Mouse (Mus musculus): ENCODE data around the gene Gje1. TPM values are rescaled to one million over a fixed set of nuclear protein-coding genes. Genes with fewer than 3 reads are reported as not detected.

Gje1 gene
- polyA plus RNA-seq, 1 experiment from 2014 or later, result not detected

GRCm38 (mm10) chr10:14685663-14686062, 32.4 kb downstream of the Gje1 start:
- Histone ChIP-seq H3K27ac (no peak overlapping the region), H3K36me3 (peaks cover 21% of the 10 kb centered on the region), H3K9me3 (no peaks in the 10 kb centered on the region), H3K4me1 (replicated peaks) (peaks cover 6% of the 10 kb centered on the region), H3K4me3 (replicated peaks) (no peak overlapping the region), H3K4me2 (replicated peaks) (no peak overlapping the region), H3K27me3 (no peaks in the 10 kb centered on the region), H3K9ac (replicated peaks) (no peak overlapping the region)
- ATAC-seq, result no peak
- 98% methylated on average over 1 of the region's 1 CpGs for WGBS

- no peak overlapping the region for H3K4me3 ChIP-seq (replicated peaks)
- H3K36me3 ChIP-seq, result peaks cover 32% of the 10 kb centered on the region
- H3K9me3 ChIP-seq, result no peaks in the 10 kb centered on the region
- no peaks in the 10 kb centered on the region for H3K27me3 ChIP-seq
- no peak overlapping the region for H3K9ac ChIP-seq (replicated peaks)
- H3K27ac ChIP-seq, result no peak overlapping the region
- no peak for ATAC-seq
- WGBS, result 98% methylated on average over 2 of the region's 2 CpGs
- no peak overlapping the region for H3K4me2 ChIP-seq (replicated peaks)
- H3K4me1 ChIP-seq (replicated peaks), result no peaks in the 10 kb centered on the region
These were observed 51.9 kb downstream of the Gje1 start for GRCm38 (mm10) chr10:14666147-14666546.

Other genes with a start within 250 kb of the Gje1 start
- gene Adgrg6, start 172.6 kb downstream of the Gje1 start, polyA plus RNA-seq (2015; fragmentation: Nextera tagmentation; extraction: Ambion mirVana), result 1.1 and 1.3 TPM in 2 replicates
- 204 and 228 TPM in 2 replicates for gene Vta1, start 12.7 kb downstream of the Gje1 start, polyA plus RNA-seq (2015; fragmentation: Nextera tagmentation; extraction: Ambion mirVana)
- 0.67 and 0.98 TPM in 2 replicates for gene Nmbr, start 12.6 kb downstream of the Gje1 start, polyA plus RNA-seq (2015; fragmentation: Nextera tagmentation; extraction: Ambion mirVana)

All from midbrain, embryonic 13.5 days (tissue).